Mouse (Mus musculus): Measurements from ENCODE around the gene Bach1.

DNA sequence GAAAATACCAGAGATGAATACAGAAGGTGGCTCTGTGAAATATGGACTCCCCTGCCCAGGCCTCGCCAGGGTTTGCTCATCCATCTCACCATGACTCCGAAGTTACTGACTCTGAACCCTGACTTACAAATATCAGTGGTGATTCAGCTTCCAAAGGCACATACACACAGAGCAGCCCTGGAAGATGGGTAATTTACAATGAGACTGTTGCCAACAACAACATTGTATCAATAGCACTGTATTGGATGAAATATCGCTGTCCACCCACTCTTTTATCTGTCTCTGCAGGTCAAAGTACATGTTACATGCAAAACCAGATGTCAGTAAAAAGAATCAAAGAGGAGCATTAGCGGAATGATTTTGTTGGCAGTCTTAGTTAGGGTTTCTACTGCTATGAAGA lies 8.2 kb upstream of the Bach1 start:
- TF ChIP-seq CTCF (IDR thresholded peaks at IDR 0.05; ENCODE audit: extremely low read depth, insufficient read depth, insufficient read length, insufficient replicate concordance) = no peak
- no peak for TF ChIP-seq POLR2A (IDR thresholded peaks at IDR 0.05; ENCODE audit: low read depth, low read length)

All from spleen, adult 2 months (tissue).